Mouse (Mus musculus): Measurements from ENCODE around the gene Kti12. TPM values are rescaled to one million over a fixed set of nuclear protein-coding genes. Genes with fewer than 3 reads are reported as not detected.

Kti12 gene
- total RNA-seq, 1 experiment: 26.7 TPM

GRCm38 (mm10) chr4:108811550-108811949 lies 36.0 kb upstream of the Kti12 start:
- Histone ChIP-seq H3K9ac (ENCODE audit: insufficient read depth, low read depth, low read length, poor library complexity, severe bottlenecking) (no peak overlapping the region), H3K27ac (ENCODE audit: insufficient read depth, low read depth, low read length, poor library complexity, severe bottlenecking) (no peak overlapping the region), H3K36me3 (ENCODE audit: control insufficient read depth, insufficient read depth, low read length, poor library complexity, severe bottlenecking) (no peaks in the 10 kb centered on the region), H3K4me3 (ENCODE audit: insufficient read depth in 1 of 2, low read depth in 1 of 2, low read length in 2 of 2, poor library complexity in 1 of 2, severe bottlenecking in 1 of 2) (no peak overlapping the region), H3K9me3 (ENCODE audit: control insufficient read depth, insufficient read depth, low read depth, low read length) (no peaks in the 10 kb centered on the region), H3K4me1 (ENCODE audit: control insufficient read depth in 2 of 2, insufficient read depth in 2 of 2, low read length in 2 of 2, poor library complexity in 1 of 2) (no peaks in the 10 kb centered on the region)
- no peak for TF ChIP-seq CHD2 (IDR thresholded peaks at IDR 0.05; ENCODE audit: low read depth, low read length)
- TF ChIP-seq MAFK (IDR thresholded peaks at IDR 0.05; ENCODE audit: insufficient read depth, low read depth, low read length): no peak
- no peak for TF ChIP-seq ZC3H11A (IDR thresholded peaks at IDR 0.05; ENCODE audit: borderline replicate concordance, low read depth, low read length)
- TF ChIP-seq HCFC1 (IDR thresholded peaks at IDR 0.05; ENCODE audit: borderline replicate concordance, insufficient read depth, low read length): no peak
- TF ChIP-seq ZNF384 (IDR thresholded peaks at IDR 0.05; ENCODE audit: low read depth, low read length): no peak
- no peak for DNase-seq (ENCODE audit: low read depth, low spot score)
- in situ Hi-C loops (cut with MboI; ENCODE audit: low sequenced_read_pairs in 2 of 2, unreplicated experiment in 2 of 2): no loop called here

- Histone ChIP-seq H3K36me3 (ENCODE audit: control insufficient read depth, insufficient read depth, low read length, poor library complexity, severe bottlenecking) (peaks cover 6% of the 10 kb centered on the region), H3K9ac (ENCODE audit: insufficient read depth, low read depth, low read length, poor library complexity, severe bottlenecking) (no peak overlapping the region), H3K4me1 (ENCODE audit: control insufficient read depth in 2 of 2, insufficient read depth in 2 of 2, low read length in 2 of 2, poor library complexity in 1 of 2) (no peaks in the 10 kb centered on the region), H3K4me3 (ENCODE audit: insufficient read depth in 1 of 2, low read depth in 1 of 2, low read length in 2 of 2, poor library complexity in 1 of 2, severe bottlenecking in 1 of 2) (no peak overlapping the region), H3K9me3 (ENCODE audit: control insufficient read depth, insufficient read depth, low read depth, low read length) (no peaks in the 10 kb centered on the region), H3K27ac (ENCODE audit: insufficient read depth, low read depth, low read length, poor library complexity, severe bottlenecking) (no peak overlapping the region)
- no peak for TF ChIP-seq MAFK (IDR thresholded peaks at IDR 0.05; ENCODE audit: insufficient read depth, low read depth, low read length)
- TF ChIP-seq ZC3H11A (IDR thresholded peaks at IDR 0.05; ENCODE audit: borderline replicate concordance, low read depth, low read length): no peak
- no peak for TF ChIP-seq CHD2 (IDR thresholded peaks at IDR 0.05; ENCODE audit: low read depth, low read length)
- TF ChIP-seq HCFC1 (IDR thresholded peaks at IDR 0.05; ENCODE audit: borderline replicate concordance, insufficient read depth, low read length): no peak
- in situ Hi-C loops (cut with MboI; ENCODE audit: low sequenced_read_pairs in 2 of 2, unreplicated experiment in 2 of 2): no loop called here
- no peak for DNase-seq (ENCODE audit: low read depth, low spot score)
Observed at GRCm38 (mm10) chr4:108825677-108826076, 21.9 kb upstream of the Kti12 start.

GRCm38 (mm10) chr4:108826096-108826495 lies 21.5 kb upstream of the Kti12 start:
- in situ Hi-C loops (cut with MboI; ENCODE audit: low sequenced_read_pairs in 2 of 2, unreplicated experiment in 2 of 2): no loop called here
- no peak overlapping the region for H3K27ac ChIP-seq (ENCODE audit: insufficient read depth, low read depth, low read length, poor library complexity, severe bottlenecking)
- no peak for DNase-seq (ENCODE audit: low read depth, low spot score)
- no peak overlapping the region for H3K9ac ChIP-seq (ENCODE audit: insufficient read depth, low read depth, low read length, poor library complexity, severe bottlenecking)
- TF ChIP-seq HCFC1 (IDR thresholded peaks at IDR 0.05; ENCODE audit: borderline replicate concordance, insufficient read depth, low read length) (no peak), MAFK (IDR thresholded peaks at IDR 0.05; ENCODE audit: insufficient read depth, low read depth, low read length) (no peak), ZC3H11A (IDR thresholded peaks at IDR 0.05; ENCODE audit: borderline replicate concordance, low read depth, low read length) (no peak), CHD2 (IDR thresholded peaks at IDR 0.05; ENCODE audit: low read depth, low read length) (no peak), ZNF384 (IDR thresholded peaks at IDR 0.05; ENCODE audit: low read depth, low read length) (no peak)
- H3K4me1 ChIP-seq (ENCODE audit: control insufficient read depth in 2 of 2, insufficient read depth in 2 of 2, low read length in 2 of 2, poor library complexity in 1 of 2): peaks cover 0 to 2% of the 10 kb centered on the region in 2 experiments; a peak in 1 of 4 replicates
- H3K36me3 ChIP-seq (ENCODE audit: control insufficient read depth, insufficient read depth, low read length, poor library complexity, severe bottlenecking): peaks cover 6% of the 10 kb centered on the region
- H3K9me3 ChIP-seq (ENCODE audit: control insufficient read depth, insufficient read depth, low read depth, low read length): no peaks in the 10 kb centered on the region
- H3K4me3 ChIP-seq (ENCODE audit: insufficient read depth in 1 of 2, low read depth in 1 of 2, low read length in 2 of 2, poor library complexity in 1 of 2, severe bottlenecking in 1 of 2): no peak overlapping the region

GRCm38 (mm10) chr4:108826643-108827042 lies 20.9 kb upstream of the Kti12 start:
- in situ Hi-C loops (cut with MboI; ENCODE audit: low sequenced_read_pairs in 2 of 2, unreplicated experiment in 2 of 2): no loop called here
- Histone ChIP-seq H3K9me3 (ENCODE audit: control insufficient read depth, insufficient read depth, low read depth, low read length) (no peaks in the 10 kb centered on the region), H3K36me3 (ENCODE audit: control insufficient read depth, insufficient read depth, low read length, poor library complexity, severe bottlenecking) (peaks cover 6% of the 10 kb centered on the region), H3K27ac (ENCODE audit: insufficient read depth, low read depth, low read length, poor library complexity, severe bottlenecking) (no peak overlapping the region), H3K4me1 (ENCODE audit: control insufficient read depth in 2 of 2, insufficient read depth in 2 of 2, low read length in 2 of 2, poor library complexity in 1 of 2) (peaks cover 0 to 5% of the 10 kb centered on the region in 2 experiments; a peak in 1 of 4 replicates), H3K4me3 (ENCODE audit: insufficient read depth in 1 of 2, low read depth in 1 of 2, low read length in 2 of 2, poor library complexity in 1 of 2, severe bottlenecking in 1 of 2) (no peak overlapping the region), H3K9ac (ENCODE audit: insufficient read depth, low read depth, low read length, poor library complexity, severe bottlenecking) (no peak overlapping the region)
- DNase-seq (ENCODE audit: low read depth, low spot score): no peak
- no peak for TF ChIP-seq ZC3H11A (IDR thresholded peaks at IDR 0.05; ENCODE audit: borderline replicate concordance, low read depth, low read length)
- TF ChIP-seq MAFK (IDR thresholded peaks at IDR 0.05; ENCODE audit: insufficient read depth, low read depth, low read length): no peak
- TF ChIP-seq ZNF384 (IDR thresholded peaks at IDR 0.05; ENCODE audit: low read depth, low read length): no peak
- TF ChIP-seq HCFC1 (IDR thresholded peaks at IDR 0.05; ENCODE audit: borderline replicate concordance, insufficient read depth, low read length): no peak
- TF ChIP-seq CHD2 (IDR thresholded peaks at IDR 0.05; ENCODE audit: low read depth, low read length): no peak

GRCm38 (mm10) chr4:108830698-108831097 lies 16.9 kb upstream of the Kti12 start:
- DNase-seq (ENCODE audit: low read depth, low spot score): no peak
- no peaks in the 10 kb centered on the region for H3K9me3 ChIP-seq (ENCODE audit: control insufficient read depth, insufficient read depth, low read depth, low read length)
- TF ChIP-seq HCFC1 (IDR thresholded peaks at IDR 0.05; ENCODE audit: borderline replicate concordance, insufficient read depth, low read length) (no peak), MAFK (IDR thresholded peaks at IDR 0.05; ENCODE audit: insufficient read depth, low read depth, low read length) (no peak), CHD2 (IDR thresholded peaks at IDR 0.05; ENCODE audit: low read depth, low read length) (no peak), ZNF384 (IDR thresholded peaks at IDR 0.05; ENCODE audit: low read depth, low read length) (no peak), ZC3H11A (IDR thresholded peaks at IDR 0.05; ENCODE audit: borderline replicate concordance, low read depth, low read length) (no peak)
- in situ Hi-C loops (cut with MboI; ENCODE audit: low sequenced_read_pairs in 2 of 2, unreplicated experiment in 2 of 2): no loop called here
- H3K4me1 ChIP-seq (ENCODE audit: control insufficient read depth in 2 of 2, insufficient read depth in 2 of 2, low read length in 2 of 2, poor library complexity in 1 of 2): peaks cover 0 to 8% of the 10 kb centered on the region in 2 experiments; a peak in 1 of 4 replicates
- H3K36me3 ChIP-seq (ENCODE audit: control insufficient read depth, insufficient read depth, low read length, poor library complexity, severe bottlenecking): no peaks in the 10 kb centered on the region; the same call in 1 of the 2 replicates
- no peak overlapping the region for H3K27ac ChIP-seq (ENCODE audit: insufficient read depth, low read depth, low read length, poor library complexity, severe bottlenecking)
- no peak overlapping the region for H3K9ac ChIP-seq (ENCODE audit: insufficient read depth, low read depth, low read length, poor library complexity, severe bottlenecking)
- H3K4me3 ChIP-seq (ENCODE audit: insufficient read depth in 1 of 2, low read depth in 1 of 2, low read length in 2 of 2, poor library complexity in 1 of 2, severe bottlenecking in 1 of 2): no peak overlapping the region

Data from ES-E14 (cell line).